Mouse (Mus musculus) lung, adult 18-20 months (tissue): ENCODE measurements around the gene Atp13a4.

Experiments
- DNase-seq, 2 experiments: peaks; one replicate each; pipeline ENCODE4 v3.0.0; 2022; ENCODE audit warnings: mixed read lengths in 2 of 2

Atp13a4 gene

GRCm38 (mm10) chr16:29463798-29464197, 80.9 kb downstream of the Atp13a4 start:
- DNase-seq = no peak

GRCm38 (mm10) chr16:29459331-29459730, 85.3 kb downstream of the Atp13a4 start:
- no peak for DNase-seq

GRCm38 (mm10) chr16:29456851-29457250, 87.8 kb downstream of the Atp13a4 start:
- DNase-seq = no peak

- DNase-seq = no peak
These were observed 91.4 kb downstream of the Atp13a4 start for GRCm38 (mm10) chr16:29453282-29453681.

GRCm38 (mm10) chr16:29451706-29452105, 93.0 kb downstream of the Atp13a4 start:
- DNase-seq = peak; percentile 69 to 71

- no peak for DNase-seq
These were observed 102.5 kb downstream of the Atp13a4 start for GRCm38 (mm10) chr16:29442126-29442525.

- no peak for DNase-seq
These were observed 103.2 kb downstream of the Atp13a4 start for GRCm38 (mm10) chr16:29441405-29441985.

- DNase-seq = no peak
These were observed 106.6 kb downstream of the Atp13a4 start for GRCm38 (mm10) chr16:29438045-29438444.

GRCm38 (mm10) chr16:29435746-29436145, 108.9 kb downstream of the Atp13a4 start:
- DNase-seq = no peak

GRCm38 (mm10) chr16:29434712-29435111, 110.0 kb downstream of the Atp13a4 start:
- DNase-seq = peak; percentile 17 to 41

- DNase-seq = no peak
These were observed 129.8 kb downstream of the Atp13a4 start for GRCm38 (mm10) chr16:29414822-29415221.

GRCm38 (mm10) chr16:29407319-29407718, 137.3 kb downstream of the Atp13a4 start:
- DNase-seq = no peak

- DNase-seq = no peak
These were observed 145.6 kb downstream of the Atp13a4 start for GRCm38 (mm10) chr16:29399079-29399478.

- DNase-seq = no peak
These were observed 159.9 kb downstream of the Atp13a4 start for GRCm38 (mm10) chr16:29384781-29385180.

- peak; percentile 36 to 70 for DNase-seq
These were observed 166.2 kb downstream of the Atp13a4 start, which contains the start of gene Atp13a5 for GRCm38 (mm10) chr16:29378458-29378857. TSS of gene Atp13a5 (minus strand) at chr16:29378732.

- no peak for DNase-seq
These were observed 170.0 kb downstream of the Atp13a4 start for GRCm38 (mm10) chr16:29374636-29375035.
